Mouse (Mus musculus): ENCODE measurements around the gene Manbal. TPM values are rescaled to one million over a fixed set of nuclear protein-coding genes. Genes with fewer than 3 reads are reported as not detected.

Manbal gene
- total and polyA plus RNA-seq, 3 experiments: 28.4 to 65.7 TPM; not detected in 1

DNA sequence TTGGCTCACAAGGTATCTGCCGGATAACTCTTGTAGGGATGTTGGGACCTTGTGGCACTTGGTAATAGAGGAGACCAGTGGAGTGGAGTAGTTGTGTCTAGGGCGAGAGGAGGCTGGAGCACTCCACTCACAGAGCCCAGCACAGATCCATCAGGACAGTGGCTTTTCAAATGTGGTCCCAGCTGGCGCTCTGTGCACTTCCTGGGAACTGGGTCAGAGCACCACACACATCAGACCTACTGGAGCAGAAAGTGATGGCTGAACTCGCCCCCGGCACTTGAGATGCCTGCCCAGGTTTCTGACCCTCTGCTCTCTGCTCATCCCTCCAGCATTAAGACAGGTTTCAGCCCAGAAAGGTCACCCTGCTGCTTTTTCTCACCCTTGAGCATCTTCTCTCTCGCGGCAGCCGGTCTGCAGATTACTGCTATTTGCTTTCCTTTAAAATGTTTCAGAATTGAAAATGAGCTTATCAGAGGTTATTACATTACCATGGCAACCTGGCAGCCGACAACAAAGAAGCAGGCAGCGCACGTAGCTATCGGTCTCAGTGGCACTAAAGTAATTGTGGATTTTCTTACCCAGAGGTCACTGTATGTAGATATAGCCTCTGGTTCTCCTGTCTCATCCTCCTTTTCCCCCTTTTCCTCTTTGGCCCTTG lies 18.1 kb upstream of the Manbal start:
- TF ChIP-seq POLR2AphosphoS5 (IDR thresholded peaks at IDR 0.05; ENCODE audit: borderline replicate concordance, low read depth, low read length) (no peak), BHLHE40 (IDR thresholded peaks at IDR 0.05; ENCODE audit: borderline replicate concordance, low read depth, low read length) (no peak), E2F4 (IDR thresholded peaks at IDR 0.05; ENCODE audit: borderline replicate concordance, low read depth, low read length) (no peak), UBTF (IDR thresholded peaks at IDR 0.05; ENCODE audit: borderline replicate concordance, insufficient read depth, low read depth, low read length) (no peak), USF2 (IDR thresholded peaks at IDR 0.05; ENCODE audit: borderline replicate concordance in 1 of 2, insufficient read depth in 1 of 2, low read depth in 1 of 2, low read length in 2 of 2) (no peak), JUND (IDR thresholded peaks at IDR 0.05; ENCODE audit: low read depth, low read length) (no peak)
- H3K27ac ChIP-seq (ENCODE audit: control insufficient read depth, low read depth, low read length): no peak overlapping the region
- no peak for DNase-seq (ENCODE audit: low read depth, low spot score)
- no peaks in the 10 kb centered on the region for H3K79me2 ChIP-seq (ENCODE audit: control insufficient read depth, insufficient read depth, low read length, poor library complexity)
- H3K9me3 ChIP-seq (replicated peaks; ENCODE audit: insufficient read depth, low read length): no peaks in the 10 kb centered on the region
- no peak overlapping the region for H3K9ac ChIP-seq (ENCODE audit: control insufficient read depth, low read depth, low read length, poor library complexity, severe bottlenecking)
- peaks cover 6 to 22% of the 10 kb centered on the region in 2 experiments for H3K27me3 ChIP-seq (ENCODE audit: control insufficient read depth in 1 of 2, insufficient read depth in 2 of 2, low read length in 2 of 2)
- H3K4me3 ChIP-seq (ENCODE audit: control insufficient read depth in 1 of 2, insufficient read depth in 1 of 2, low read depth in 2 of 2, low read length in 2 of 2): no peak overlapping the region
- H3K4me1 ChIP-seq (ENCODE audit: control insufficient read depth in 1 of 2, insufficient read depth in 2 of 2, low read length in 2 of 2): no peaks in the 10 kb centered on the region
- H3K36me3 ChIP-seq (ENCODE audit: control insufficient read depth in 1 of 2, insufficient read depth in 2 of 2, low read length in 2 of 2): no peaks in the 10 kb centered on the region

- no peak for DNase-seq (ENCODE audit: low read depth, low spot score)
- H3K4me1 ChIP-seq (ENCODE audit: control insufficient read depth in 1 of 2, insufficient read depth in 2 of 2, low read length in 2 of 2): no peaks in the 10 kb centered on the region
- no peak overlapping the region for H3K4me3 ChIP-seq (ENCODE audit: control insufficient read depth in 1 of 2, insufficient read depth in 1 of 2, low read depth in 2 of 2, low read length in 2 of 2)
- TF ChIP-seq TAL1 (IDR thresholded peaks at IDR 0.05; ENCODE audit: low read length): no peak
- no peak for TF ChIP-seq BHLHE40 (IDR thresholded peaks at IDR 0.05; ENCODE audit: borderline replicate concordance, low read depth, low read length)
- no peak for TF ChIP-seq ELF1 (IDR thresholded peaks at IDR 0.05; ENCODE audit: low read depth, low read length)
- TF ChIP-seq CHD1 (IDR thresholded peaks at IDR 0.05; ENCODE audit: low read depth, low read length): no peak
- no peak for TF ChIP-seq ZC3H11A (IDR thresholded peaks at IDR 0.05; ENCODE audit: low read depth, low read length)
- TF ChIP-seq TBP (IDR thresholded peaks at IDR 0.05; ENCODE audit: low read depth, low read length): no peak
- TF ChIP-seq MAZ (IDR thresholded peaks at IDR 0.05; ENCODE audit: low read depth, low read length): no peak
- no peak for TF ChIP-seq E2F4 (IDR thresholded peaks at IDR 0.05; ENCODE audit: borderline replicate concordance, low read depth, low read length)
- TF ChIP-seq HCFC1 (IDR thresholded peaks at IDR 0.05; ENCODE audit: low read depth, low read length): no peak
- TF ChIP-seq MYB (IDR thresholded peaks at IDR 0.05; ENCODE audit: low read depth, low read length): no peak
- TF ChIP-seq MEF2A (IDR thresholded peaks at IDR 0.05; ENCODE audit: extremely low read depth, insufficient replicate concordance, low read depth, low read length, poor library complexity, severe bottlenecking): no peak
- TF ChIP-seq GABPA (IDR thresholded peaks at IDR 0.05; ENCODE audit: low read depth, low read length): no peak
- H3K36me3 ChIP-seq (ENCODE audit: control insufficient read depth in 1 of 2, insufficient read depth in 2 of 2, low read length in 2 of 2): no peaks in the 10 kb centered on the region
- H3K9ac ChIP-seq (ENCODE audit: control insufficient read depth, low read depth, low read length, poor library complexity, severe bottlenecking): no peak overlapping the region
- no peak overlapping the region for H3K27ac ChIP-seq (ENCODE audit: control insufficient read depth, low read depth, low read length)
- H3K27me3 ChIP-seq (ENCODE audit: control insufficient read depth in 1 of 2, insufficient read depth in 2 of 2, low read length in 2 of 2): peaks cover 1 to 14% of the 10 kb centered on the region in 2 experiments; a peak in 3 of 4 replicates
- no peaks in the 10 kb centered on the region for H3K79me2 ChIP-seq (ENCODE audit: control insufficient read depth, insufficient read depth, low read length, poor library complexity)
- H3K9me3 ChIP-seq (replicated peaks; ENCODE audit: insufficient read depth, low read length): no peaks in the 10 kb centered on the region
These were observed 14.2 kb upstream of the Manbal start for GRCm38 (mm10) chr2:157353183-157353582.

Data from MEL (cell line).